Mouse (Mus musculus) intestine, postnatal 0 days (tissue): ENCODE measurements around the gene Dst. TPM values are rescaled to one million over a fixed set of nuclear protein-coding genes. Genes with fewer than 3 reads are reported as not detected.

Experiments used
- ATAC-seq: fragments of 200-750 bp; cut with Nextera tagmentation; 2 replicates; pipeline ENCODE4 v1.8.0; 2017; ENCODE audit warnings: mild to moderate bottlenecking, moderate TSS enrichment, moderate library complexity
- H3K27ac ChIP-seq: fragments of 300-500 bp; sonication (generic); 2 replicates; pipeline ENCODE4 v1.5.1; 2014; ENCODE audit warnings: mild to moderate bottlenecking, low read depth, low read length, moderate library complexity
- H3K27me3 ChIP-seq: fragments of 300-500 bp; sonication (generic); replicated peaks from 2 replicates; pipeline ENCODE4 v1.6.1; 2014; ENCODE audit warnings: low read length, mixed read lengths; ENCODE audit not compliant: control insufficient read depth, insufficient read depth
- H3K36me3 ChIP-seq: fragments of 300-500 bp; sonication (generic); 2 replicates; pipeline ENCODE4 v1.6.1; 2014; ENCODE audit warnings: mild to moderate bottlenecking, moderate library complexity; ENCODE audit not compliant: control insufficient read depth, insufficient read depth
- H3K4me1 ChIP-seq: fragments of 300-500 bp; sonication (generic); replicated peaks from 2 replicates; pipeline ENCODE4 v1.6.1; 2014; ENCODE audit warnings: antibody characterized with exemption, low read length, mixed read lengths; ENCODE audit not compliant: control insufficient read depth, insufficient read depth
- H3K4me2 ChIP-seq: fragments of 300-500 bp; sonication (generic); replicated peaks from 2 replicates; pipeline ENCODE4 v1.6.1; 2014; ENCODE audit warnings: low read depth, mild to moderate bottlenecking, moderate library complexity
- H3K4me3 ChIP-seq: fragments of 300-500 bp; sonication (generic); 2 replicates; pipeline ENCODE4 v1.5.1; 2014; ENCODE audit warnings: low read depth, low read length
- H3K9ac ChIP-seq: fragments of 300-500 bp; sonication (generic); 2 replicates; pipeline ENCODE4 v1.6.1; 2014; ENCODE audit warnings: mild to moderate bottlenecking, low read depth, low read length
- H3K9me3 ChIP-seq: fragments of 300-500 bp; sonication (generic); 2 replicates; pipeline ENCODE4 v1.6.1; 2016; ENCODE audit warnings: mixed run types; ENCODE audit not compliant: control insufficient read depth
- CTCF ChIP-seq: sonication (generic); IDR thresholded peaks from 2 replicates; pipeline ENCODE4 v1.5.1; 2016; ENCODE audit warnings: low read depth, mild to moderate bottlenecking, control low read depth, antibody characterized with exemption, moderate library complexity
- WGBS: fragments of 180-500 bp; shearing (Covaris S2); extraction: QIAGEN DNeasy Blood & Tissue Kit; methylation state at CpG from one replicate; pipeline ENCODE4 v1.1.7; 2014; 5-methylcytosine and 5-hydroxymethylcytosine counted together
- polyA plus RNA-seq: library from polyadenylated mRNA; unstranded; fragments of >200 nt; fragmentation: Nextera tagmentation; extraction: Ambion mirVana; gene quantifications from 2 replicates; pipeline ENCODE4 v1.2.1, GENCODE M21; 2015

Gene Dst
- polyA plus RNA-seq, 1 experiment from 2014 or later: 19.0 TPM

DNA sequence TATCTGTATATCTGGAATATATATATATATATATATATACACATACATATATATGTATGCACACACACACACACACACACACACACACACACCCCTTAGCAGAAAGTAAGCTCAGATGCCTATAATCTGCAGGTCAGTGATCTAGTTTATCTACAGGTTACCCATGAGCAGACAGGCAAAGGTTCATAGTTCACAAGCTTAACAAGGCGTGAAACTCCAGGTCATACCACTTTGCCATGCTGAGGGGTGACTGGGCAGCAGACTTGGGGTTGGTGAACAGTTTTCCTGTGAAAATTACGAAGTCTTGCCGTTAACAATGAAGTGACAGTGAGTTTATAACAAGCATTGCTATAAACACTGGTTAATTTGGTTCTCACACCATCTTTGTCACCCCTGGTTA lies 227.5 kb downstream of the Dst start:
- 69% methylated on average over 3 of the region's 3 CpGs for WGBS
- Histone ChIP-seq H3K4me3 (no peak overlapping the region), H3K36me3 (peaks cover 3% of the 10 kb centered on the region; the same call in 1 of the 2 replicates), H3K4me2 (no peak overlapping the region), H3K4me1 (peaks cover 14% of the 10 kb centered on the region), H3K9ac (no peak overlapping the region), H3K9me3 (no peaks in the 10 kb centered on the region), H3K27ac (peak overlapping the region; percentile 50), H3K27me3 (no peaks in the 10 kb centered on the region)
- ATAC-seq: peak; percentile 74
- TF ChIP-seq CTCF: no peak

DNA sequence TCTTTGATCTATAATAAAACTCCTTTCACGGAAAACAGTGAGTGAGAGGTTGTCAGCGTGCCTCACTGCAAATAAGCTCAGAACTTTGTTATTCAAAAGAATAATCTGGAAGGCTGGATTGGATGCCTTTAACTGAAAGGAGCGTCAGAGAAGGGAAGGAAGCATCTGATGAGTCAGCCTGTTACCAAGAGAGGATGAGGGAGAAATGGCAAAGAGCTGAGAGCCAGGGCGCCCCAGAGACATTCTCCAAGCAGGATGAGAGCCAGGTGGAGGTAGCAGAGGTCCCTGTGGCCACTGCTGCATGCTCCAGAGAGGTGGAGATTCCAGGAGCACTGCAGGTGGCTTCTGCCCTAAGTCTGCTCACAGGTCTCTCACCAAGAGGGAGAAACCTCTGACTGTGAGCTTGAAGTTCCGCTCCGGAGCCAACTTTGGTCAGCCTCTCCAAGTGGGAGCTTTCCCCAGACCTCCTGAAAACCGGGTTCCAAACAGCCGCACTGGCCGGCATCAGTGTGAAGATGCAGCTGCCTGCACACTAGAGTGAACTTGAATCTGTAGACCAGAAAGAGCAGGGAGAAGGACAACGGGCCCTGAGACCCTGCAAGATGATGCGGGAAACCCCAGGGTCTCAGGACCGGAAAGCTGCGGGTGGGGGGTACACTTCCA lies 231.3 kb downstream of the Dst start:
- no peaks in the 10 kb centered on the region for H3K27me3 ChIP-seq
- 73% methylated on average over 13 of the region's 13 CpGs for WGBS
- H3K9ac ChIP-seq: no peak overlapping the region
- H3K27ac ChIP-seq: peak overlapping the region; percentile 35
- no peak for ATAC-seq
- H3K9me3 ChIP-seq: no peaks in the 10 kb centered on the region
- H3K4me2 ChIP-seq: no peak overlapping the region
- H3K4me3 ChIP-seq: no peak overlapping the region
- H3K36me3 ChIP-seq: peaks cover 3% of the 10 kb centered on the region; the same call in 1 of the 2 replicates
- no peak for TF ChIP-seq CTCF
- peaks cover 12% of the 10 kb centered on the region; the same call in 1 of the 2 replicates for H3K4me1 ChIP-seq

DNA sequence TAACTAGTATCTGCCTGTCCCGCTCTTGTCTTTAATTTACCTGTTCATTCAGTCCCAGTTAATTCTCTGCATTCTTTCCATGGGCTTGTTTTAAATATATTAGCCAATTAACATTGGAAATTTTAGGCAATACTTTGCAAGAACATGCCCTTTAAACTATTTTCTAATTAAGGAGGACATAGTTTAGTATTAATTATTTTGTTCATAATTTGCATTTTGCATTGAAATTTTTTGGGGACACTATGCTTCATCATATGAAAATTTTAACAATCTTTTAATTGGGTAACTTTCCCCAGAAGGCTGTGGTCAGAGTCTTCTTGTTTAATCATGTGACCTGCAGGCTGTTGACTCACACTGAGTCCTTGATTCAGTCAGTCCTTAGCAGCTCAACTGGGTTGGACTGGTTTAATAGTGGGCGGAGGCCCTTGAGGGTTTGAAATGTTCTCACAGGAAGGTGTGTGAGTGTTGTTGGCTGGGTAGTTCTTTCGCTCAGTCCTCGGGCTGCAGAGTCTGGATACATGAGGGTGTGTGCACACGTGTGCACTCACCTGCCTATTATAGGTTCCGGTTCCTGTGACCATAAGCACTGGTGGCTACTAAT lies 231.9 kb downstream of the Dst start:
- H3K27me3 ChIP-seq: no peaks in the 10 kb centered on the region
- ATAC-seq: peak; percentile 90
- 44% methylated on average over 6 of the region's 6 CpGs for WGBS
- H3K27ac ChIP-seq: 0 out of 2 replicates have a peak overlapping the region, but pooled peaks have one; percentile 23
- no peak overlapping the region for H3K9ac ChIP-seq
- no peak overlapping the region for H3K4me3 ChIP-seq
- peaks cover 3% of the 10 kb centered on the region; the same call in 1 of the 2 replicates for H3K36me3 ChIP-seq
- no peak for TF ChIP-seq CTCF
- no peak overlapping the region; the same call in 1 of the 2 replicates for H3K4me2 ChIP-seq
- peaks cover 10% of the 10 kb centered on the region; the same call in 1 of the 2 replicates for H3K4me1 ChIP-seq
- H3K9me3 ChIP-seq: no peaks in the 10 kb centered on the region

DNA sequence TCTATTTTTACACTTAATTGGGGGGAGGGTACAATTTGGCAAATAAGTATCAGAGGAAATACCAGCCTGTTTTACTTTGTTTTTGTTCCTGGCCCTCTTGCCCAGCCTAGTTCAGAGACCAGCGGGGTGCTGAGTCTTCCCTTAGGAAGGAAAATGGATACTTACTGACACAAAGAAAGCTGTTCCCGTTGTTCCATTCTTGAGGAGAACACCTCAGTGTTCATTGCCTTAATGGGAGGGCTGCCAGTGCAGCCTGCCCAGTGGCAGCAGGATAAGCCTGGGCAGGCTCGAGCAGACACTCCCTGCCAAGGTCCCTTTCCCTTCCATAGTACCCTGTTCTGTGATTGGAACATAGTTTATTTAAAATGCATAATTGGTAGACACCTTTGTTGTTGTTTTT lies 232.7 kb downstream of the Dst start:
- no peak overlapping the region for H3K4me3 ChIP-seq
- H3K4me1 ChIP-seq: peaks cover 7% of the 10 kb centered on the region; the same call in 1 of the 2 replicates
- H3K36me3 ChIP-seq: no peaks in the 10 kb centered on the region
- ATAC-seq: no peak
- H3K27ac ChIP-seq: peak overlapping the region; percentile 23; the same call in 1 of the 2 replicates
- 46% methylated on average over 3 of the region's 3 CpGs for WGBS
- no peaks in the 10 kb centered on the region for H3K9me3 ChIP-seq
- H3K27me3 ChIP-seq: no peaks in the 10 kb centered on the region
- no peak for TF ChIP-seq CTCF
- no peak overlapping the region for H3K9ac ChIP-seq
- no peak overlapping the region; the same call in 1 of the 2 replicates for H3K4me2 ChIP-seq

DNA sequence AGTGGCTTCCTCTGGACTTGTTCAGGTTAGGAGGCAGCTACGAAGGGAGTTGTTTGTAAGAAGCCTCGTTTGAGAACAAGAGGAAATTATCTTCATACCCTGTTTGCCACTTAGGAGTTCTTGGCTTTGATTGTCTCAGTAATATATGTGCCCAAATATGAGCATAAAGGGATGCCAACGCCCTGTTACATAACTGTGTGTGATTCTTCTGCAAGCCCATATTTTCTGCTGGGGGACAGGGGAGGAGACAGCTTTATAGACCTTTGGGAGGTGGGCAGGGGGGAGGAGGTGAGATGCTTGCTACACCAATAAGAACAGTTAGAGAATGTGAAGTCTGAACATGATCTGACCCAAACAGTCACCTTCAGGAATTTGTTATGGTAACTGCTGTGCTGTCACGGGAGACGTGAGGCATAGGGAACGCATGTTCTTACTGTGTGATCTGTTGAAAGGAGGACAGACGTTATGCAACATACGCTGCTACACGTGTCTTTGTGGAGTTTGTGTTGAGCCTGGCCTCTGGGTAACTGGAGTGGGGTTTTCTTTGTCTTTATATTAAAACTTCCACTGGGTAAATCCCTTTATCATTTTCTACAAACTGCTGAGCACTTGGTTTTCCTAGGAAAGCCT lies 235.0 kb downstream of the Dst start:
- H3K27ac ChIP-seq: no peak overlapping the region
- no peak overlapping the region for H3K4me3 ChIP-seq
- H3K4me2 ChIP-seq: no peak overlapping the region
- no peak for ATAC-seq
- H3K9me3 ChIP-seq: no peaks in the 10 kb centered on the region
- no peak overlapping the region for H3K9ac ChIP-seq
- WGBS: 54% methylated on average over 9 of the region's 9 CpGs
- peaks cover 7% of the 10 kb centered on the region; the same call in 1 of the 2 replicates for H3K4me1 ChIP-seq
- no peaks in the 10 kb centered on the region for H3K27me3 ChIP-seq
- no peak for TF ChIP-seq CTCF
- H3K36me3 ChIP-seq: no peaks in the 10 kb centered on the region

DNA sequence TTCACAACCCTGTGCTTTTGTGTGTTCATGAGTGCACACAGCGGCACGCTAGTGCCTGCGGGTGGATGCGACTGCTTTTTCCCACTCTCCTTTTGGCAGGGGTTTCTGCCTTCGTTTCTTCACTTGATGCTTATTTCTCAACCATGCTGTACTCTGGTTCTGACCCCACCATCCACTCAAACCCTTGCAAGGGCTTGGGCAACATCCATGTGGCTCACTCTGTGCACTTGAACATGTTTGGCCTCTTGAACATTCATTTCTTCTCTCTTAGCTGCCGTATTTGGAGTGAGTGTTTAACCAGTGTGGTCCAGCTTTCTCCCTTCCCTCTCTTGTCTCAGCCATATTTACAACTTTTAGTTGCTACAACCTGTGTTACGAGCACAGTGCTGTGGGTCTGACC lies 236.8 kb downstream of the Dst start:
- Histone ChIP-seq H3K36me3 (no peaks in the 10 kb centered on the region), H3K4me1 (peaks cover 7% of the 10 kb centered on the region; the same call in 1 of the 2 replicates), H3K27ac (no peak overlapping the region; the same call in 1 of the 2 replicates), H3K4me2 (no peak overlapping the region), H3K4me3 (no peak overlapping the region), H3K9me3 (no peaks in the 10 kb centered on the region), H3K9ac (no peak overlapping the region), H3K27me3 (no peaks in the 10 kb centered on the region)
- TF ChIP-seq CTCF: no peak
- WGBS: 90% methylated on average over 7 of the region's 7 CpGs
- ATAC-seq: no peak
